8 mouse cellular contexts compared by ENCODE assay signal in the genomic region with DNA sequence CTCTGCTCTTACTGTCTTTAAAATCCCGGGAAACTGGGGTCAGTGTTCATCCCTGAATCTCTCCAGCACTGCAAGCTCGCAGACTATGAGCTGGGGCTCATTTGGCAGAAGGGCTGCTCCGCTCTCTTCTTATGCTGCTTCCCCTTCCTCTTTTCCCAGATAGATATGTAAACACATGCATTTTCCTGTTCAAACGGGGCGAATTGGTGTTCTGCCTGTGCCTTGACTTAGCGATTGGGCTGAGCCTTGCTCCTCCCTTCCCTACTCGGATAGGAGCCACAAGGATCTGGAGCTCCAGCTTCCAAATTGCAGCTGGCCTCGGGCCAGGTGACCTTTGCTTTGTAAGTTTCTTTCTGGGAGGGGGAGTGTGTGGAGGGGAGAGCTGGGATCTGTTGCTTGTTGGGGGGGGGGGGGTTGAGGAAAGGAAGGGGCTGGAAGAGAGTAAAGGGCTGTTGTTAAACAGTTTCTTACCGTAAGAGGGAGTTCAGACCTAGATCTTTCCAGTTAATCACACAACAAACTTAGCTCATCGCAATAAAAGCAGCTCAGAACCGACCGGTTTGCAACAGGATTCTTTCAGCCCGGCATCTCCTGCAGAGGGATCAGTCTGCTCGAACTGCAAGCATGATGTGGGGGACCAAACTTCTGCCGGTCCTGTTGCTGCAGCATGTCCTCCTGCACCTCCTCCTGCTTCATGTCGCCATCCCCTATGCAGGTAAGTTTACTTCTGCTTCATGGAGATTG. TPM values are rescaled to one million over a fixed set of nuclear protein-coding genes. Genes with fewer than 3 reads are reported as not detected.
A peak's percentile ranks its signal among the peaks of the same experiment; 100 is the strongest.
DNase-seq lines count a peak whose midpoint lies in the region; ATAC-seq lines count a peak whose summit lies in the region.

Gene Hgf (plus strand): TSS at position 192 of the 744 bp plus-strand sequence.

- no peaks in the 10 kb centered on the region for H3K9me3 ChIP-seq in intestine, embryonic 16.5 days (ENCODE audit: control insufficient read depth, low read length)
- no peaks in the 10 kb centered on the region for H3K9me3 ChIP-seq in limb, embryonic 13.5 days
- no peaks in the 10 kb centered on the region for H3K9me3 ChIP-seq in midbrain, embryonic 10.5 days (replicated peaks)

- H3K4me2 ChIP-seq in intestine, embryonic 16.5 days (ENCODE audit: low read depth, low read length) = peak within 1 kb of the TSS; percentile 62
- peak within 1 kb of the TSS; percentile 64 for H3K4me2 ChIP-seq in limb, embryonic 13.5 days (replicated peaks)

- H3K9ac ChIP-seq in intestine, embryonic 16.5 days (ENCODE audit: low read depth, low read length) = peak within 1 kb of the TSS; percentile 50
- peak within 1 kb of the TSS; percentile 56 for H3K9ac ChIP-seq in limb, embryonic 13.5 days

- H3K27ac ChIP-seq in intestine, embryonic 16.5 days (ENCODE audit: low read length) = peak within 1 kb of the TSS; percentile 70
- H3K27ac ChIP-seq in limb, embryonic 13.5 days = 0 out of 2 replicates have a peak within 1 kb of the TSS, but pooled peaks have one; percentile 44
- H3K27ac ChIP-seq in midbrain, embryonic 10.5 days (replicated peaks) = no peak within 1 kb of the TSS

- ATAC-seq in granulocyte monocyte progenitor cell, adult 5-6 weeks (replicated peaks; ENCODE audit: poor library complexity, severe bottlenecking) = peak; percentile 75
- ATAC-seq in intestine, embryonic 16.5 days = peak; percentile 90
- ATAC-seq in limb, embryonic 13.5 days (ENCODE audit: low FRiP score, low read depth) = peak; percentile 75

- H3K36me3 ChIP-seq in intestine, embryonic 16.5 days (ENCODE audit: control insufficient read depth, insufficient read depth, low read length) = no peaks in the 10 kb centered on the region
- H3K36me3 ChIP-seq in limb, embryonic 13.5 days = no peaks in the 10 kb centered on the region
- H3K36me3 ChIP-seq in midbrain, embryonic 10.5 days = no peaks in the 10 kb centered on the region

- H3K4me3 ChIP-seq in intestine, embryonic 16.5 days (ENCODE audit: low read length) = peak within 1 kb of the TSS; percentile 45
- H3K4me3 ChIP-seq in limb, embryonic 13.5 days = peak within 1 kb of the TSS; percentile 42
- H3K4me3 ChIP-seq in midbrain, embryonic 10.5 days = peak within 1 kb of the TSS; percentile 38

- WGBS in intestine, embryonic 16.5 days = 5% methylated on average over 16 of the region's 16 CpGs
- 3% methylated on average over 16 of the region's 16 CpGs for WGBS in limb, embryonic 13.5 days
- WGBS in midbrain, embryonic 10.5 days = 8% methylated on average over 16 of the region's 16 CpGs

- H3K4me1 ChIP-seq in intestine, embryonic 16.5 days (ENCODE audit: control insufficient read depth, insufficient read depth, low read length) = peaks cover 8% of the 10 kb centered on the region
- H3K4me1 ChIP-seq in limb, embryonic 13.5 days = 0 out of 2 replicates have a peak, but pooled peaks cover 11% of the 10 kb centered on the region
- H3K4me1 ChIP-seq in midbrain, embryonic 10.5 days = peaks cover 9% of the 10 kb centered on the region

- DNase-seq in cerebellum, postnatal 10 days = peak; percentile 45 to 49
- DNase-seq in cerebellum, adult 11-12 months = no peak
- peak; percentile 41 for DNase-seq in embryo, embryonic 9.5 days (ENCODE audit: extremely low spot score)
- peak; percentile 23 for DNase-seq in midbrain, embryonic 10.5 days (ENCODE audit: low spot score)
- peak; percentile 16 for DNase-seq in skeletal muscle tissue, adult 2 months (ENCODE audit: low read depth, low spot score)

- no peaks in the 10 kb centered on the region for H3K27me3 ChIP-seq in intestine, embryonic 16.5 days (replicated peaks; ENCODE audit: control insufficient read depth, insufficient read depth, low read length)
- H3K27me3 ChIP-seq in limb, embryonic 13.5 days = no peaks in the 10 kb centered on the region
- H3K27me3 ChIP-seq in midbrain, embryonic 10.5 days (ENCODE audit: low read depth, poor library complexity, severe bottlenecking) = 0 out of 2 replicates have a peak, but pooled peaks cover 7% of the 10 kb centered on the region

RNA-seq across cellular contexts. Expression of gene Hgf, which starts in this region (rescaled TPM):
- 9.3 and 12.9 TPM in 2 replicates for total RNA-seq in granulocyte monocyte progenitor cell, adult 5-6 weeks (2014; fragmentation: Nextera tagmentation)
- total RNA-seq in granulocyte monocyte progenitor cell, adult 5-6 weeks (2017) = 12.9 and 13.4 TPM in 2 replicates
- polyA plus RNA-seq in intestine, embryonic 16.5 days (2015; fragmentation: Nextera tagmentation; extraction: Ambion mirVana) = 3.8 and 4.3 TPM in 2 replicates
- polyA plus RNA-seq in limb, embryonic 13.5 days (2015; fragmentation: Nextera tagmentation; extraction: Ambion mirVana) = 6.3 and 6.6 TPM in 2 replicates
- 0.42 and 0.98 TPM in 2 replicates for polyA plus RNA-seq in midbrain, embryonic 10.5 days (2016; fragmentation: Nextera tagmentation; extraction: Ambion mirVana)

Comparison
In these comparisons a context has a peak if more than half of its experiments do, and no peak if none do; other contexts are left out.
1. Peak in DNase-seq and H3K4me3 ChIP-seq in midbrain, embryonic 10.5 days; RNA of the gene not detected or under 1 TPM.